Mouse (Mus musculus) heart, postnatal 0 days (tissue): ENCODE results near the gene Alk. TPM values are rescaled to one million over a fixed set of nuclear protein-coding genes. Genes with fewer than 3 reads are reported as not detected.

ENCODE experiments used
- ATAC-seq: fragments of 200-750 bp; cut with Nextera tagmentation; 2 replicates; pipeline ENCODE4 v1.8.0; 2017; ENCODE audit warnings: low read depth, moderate number of reproducible peaks, moderate library complexity; ENCODE audit not compliant: insufficient read depth
- DNase-seq: peaks from one replicate; pipeline ENCODE4 v3.0.0-alpha.2; 2016; ENCODE audit warnings: low spot score
- H3K27ac ChIP-seq: fragments of 300-500 bp; sonication (generic); 2 replicates; pipeline ENCODE4 v1.5.1; 2014; ENCODE audit warnings: low read depth, mild to moderate bottlenecking
- H3K27me3 ChIP-seq: fragments of 300-500 bp; sonication (generic); 2 replicates; pipeline ENCODE4 v1.6.1; 2014; ENCODE audit warnings: low read length, mixed read lengths; ENCODE audit not compliant: control insufficient read depth, insufficient read depth
- H3K36me3 ChIP-seq: fragments of 300-500 bp; sonication (generic); replicated peaks from 2 replicates; pipeline ENCODE4 v1.6.1; 2014; ENCODE audit warnings: low read length, mixed read lengths; ENCODE audit not compliant: control insufficient read depth, insufficient read depth
- H3K4me1 ChIP-seq: fragments of 300-500 bp; sonication (generic); 2 replicates; pipeline ENCODE4 v1.6.1; 2014; ENCODE audit warnings: antibody characterized with exemption; ENCODE audit not compliant: control insufficient read depth, insufficient read depth
- H3K4me2 ChIP-seq: fragments of 300-500 bp; sonication (generic); 2 replicates; pipeline ENCODE4 v1.6.1; 2014; ENCODE audit warnings: low read depth, mild to moderate bottlenecking, low read length, moderate library complexity
- H3K4me3 ChIP-seq: fragments of 300-500 bp; sonication (generic); 2 replicates; pipeline ENCODE4 v1.5.1; 2014; ENCODE audit warnings: low read depth, low read length
- H3K9ac ChIP-seq: fragments of 300-500 bp; sonication (generic); replicated peaks from 2 replicates; pipeline ENCODE4 v1.6.1; 2014; ENCODE audit warnings: low read depth, low read length, mixed read lengths
- H3K9me3 ChIP-seq: fragments of 300-500 bp; sonication (generic); replicated peaks from 2 replicates; pipeline ENCODE4 v1.6.1; 2016; ENCODE audit warnings: low read length; ENCODE audit not compliant: control insufficient read depth
- CTCF ChIP-seq: IDR thresholded peaks from 2 replicates; pipeline ENCODE4 v1.5.1; 2016; ENCODE audit warnings: antibody characterized with exemption, control low read depth, low read depth
- EP300 ChIP-seq: IDR thresholded peaks from 2 replicates; pipeline ENCODE4 v1.6.1; 2016; ENCODE audit warnings: antibody characterized with exemption, low read depth
- WGBS: fragments of 180-500 bp; shearing (Covaris S2); extraction: QIAGEN DNeasy Blood & Tissue Kit; methylation state at CpG from one replicate; pipeline ENCODE4 v1.1.7; 2014; 5-methylcytosine and 5-hydroxymethylcytosine counted together
- polyA plus RNA-seq: library from polyadenylated mRNA; unstranded; fragments of >200 nt; fragmentation: Nextera tagmentation; extraction: Ambion mirVana; gene quantifications from 2 replicates; pipeline ENCODE4 v1.2.1, GENCODE M21; 2015
- total RNA-seq: library from RNA; depleted of rRNA; stranded (reverse); fragments of >200 nt; gene quantifications from 2 replicates; pipeline ENCODE4 v1.2.3, GENCODE M21; 2014; ENCODE audit warnings: low replicate concordance

Alk gene
- total and polyA plus RNA-seq, 2 experiments from 2014 or later = 0.04 TPM; not detected in 1

DNA sequence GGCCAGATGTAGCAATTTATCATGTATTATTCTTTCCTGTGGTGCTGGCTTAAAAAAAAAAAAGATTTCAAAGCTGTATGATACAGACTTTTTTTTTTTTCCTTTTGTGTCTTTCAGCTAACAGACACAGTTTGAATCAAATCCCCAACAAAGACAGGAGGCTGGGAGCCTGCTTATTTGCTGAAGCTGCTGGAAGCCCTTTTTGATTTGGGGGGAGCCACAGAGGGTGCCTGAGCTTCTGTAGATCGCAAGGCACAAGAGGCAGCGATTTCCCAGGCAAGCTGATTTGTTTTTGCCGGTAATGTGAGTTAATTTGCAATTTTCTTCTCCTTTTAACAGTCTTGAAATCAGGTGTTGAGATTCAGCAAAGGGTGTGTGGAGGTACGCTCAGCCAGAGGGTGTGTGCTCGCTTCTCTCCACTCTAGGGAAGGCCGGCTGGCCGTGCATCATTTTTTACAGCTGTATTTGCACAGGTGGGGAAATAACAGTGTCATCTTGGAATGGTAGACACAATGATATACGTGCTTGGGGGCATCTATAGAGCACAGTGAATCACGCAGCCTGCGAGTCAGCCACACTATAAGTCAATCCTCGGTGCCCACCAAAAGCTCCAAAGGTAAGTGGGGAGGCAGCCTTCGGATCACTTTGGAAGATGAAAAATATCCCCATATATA is 489.0 kb downstream of the Alk start:
- DNase-seq (no peak), ATAC-seq (no peak)
- Histone ChIP-seq H3K4me2 (no peak overlapping the region), H3K9me3 (no peaks in the 10 kb centered on the region), H3K27ac (no peak overlapping the region), H3K27me3 (no peaks in the 10 kb centered on the region), H3K36me3 (no peaks in the 10 kb centered on the region), H3K4me3 (no peak overlapping the region), H3K4me1 (no peaks in the 10 kb centered on the region), H3K9ac (no peak overlapping the region)
- WGBS = 59% methylated on average over 12 of the region's 12 CpGs
- TF ChIP-seq CTCF (no peak), EP300 (no peak)

DNA sequence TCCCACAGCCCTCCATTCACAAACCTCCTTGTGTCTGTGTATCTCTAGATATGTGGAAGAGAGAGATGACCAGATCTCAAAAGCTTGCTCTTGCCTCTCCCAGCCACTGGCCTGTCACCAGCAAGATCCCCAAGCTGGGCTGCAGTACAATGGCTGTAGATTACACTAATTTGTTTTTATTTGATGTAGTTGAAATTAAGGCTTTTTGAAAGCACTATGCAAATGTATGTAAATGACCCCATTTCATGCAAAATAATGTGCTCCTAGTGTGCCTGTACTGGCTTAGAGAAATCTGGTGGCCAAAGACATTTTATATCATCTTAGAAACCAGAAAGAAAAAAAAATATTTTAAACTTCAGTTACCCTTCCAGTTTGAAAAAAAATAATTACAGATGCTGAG is 492.4 kb downstream of the Alk start:
- H3K4me3 ChIP-seq = no peak overlapping the region
- H3K4me1 ChIP-seq = no peaks in the 10 kb centered on the region
- ATAC-seq (no peak), DNase-seq (no peak)
- no peak overlapping the region for H3K4me2 ChIP-seq
- H3K36me3 ChIP-seq = no peaks in the 10 kb centered on the region
- no peak for TF ChIP-seq EP300
- no peak for TF ChIP-seq CTCF
- H3K9ac ChIP-seq = no peak overlapping the region
- H3K27ac ChIP-seq = no peak overlapping the region
- H3K27me3 ChIP-seq = no peaks in the 10 kb centered on the region
- H3K9me3 ChIP-seq = no peaks in the 10 kb centered on the region

DNA sequence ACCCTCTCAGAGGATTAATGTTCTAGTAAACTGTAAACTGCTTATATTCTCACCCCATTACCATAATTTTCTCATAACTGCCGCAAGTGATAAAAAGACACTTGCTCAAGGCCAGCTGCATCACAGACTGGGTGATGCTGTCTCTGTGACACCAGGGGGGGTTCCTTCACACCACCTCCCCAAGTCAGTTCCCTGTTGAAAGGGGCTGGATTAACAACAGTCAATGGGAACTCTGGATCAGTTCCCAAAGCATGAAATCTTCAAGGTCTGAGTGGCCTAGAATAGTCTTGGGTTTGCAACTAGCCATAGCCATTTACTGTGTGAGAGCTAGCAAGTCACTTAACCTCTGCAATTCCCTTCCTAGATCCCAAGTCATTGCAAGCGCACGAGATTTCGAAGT is 492.9 kb downstream of the Alk start:
- H3K9me3 ChIP-seq = no peaks in the 10 kb centered on the region
- no peaks in the 10 kb centered on the region for H3K36me3 ChIP-seq
- no peak overlapping the region for H3K4me2 ChIP-seq
- no peak overlapping the region for H3K9ac ChIP-seq
- no peaks in the 10 kb centered on the region for H3K27me3 ChIP-seq
- DNase-seq = no peak
- WGBS = 84% methylated on average over 4 of the region's 4 CpGs
- H3K27ac ChIP-seq = no peak overlapping the region
- no peak overlapping the region for H3K4me3 ChIP-seq
- H3K4me1 ChIP-seq = no peaks in the 10 kb centered on the region
- TF ChIP-seq EP300 (no peak), CTCF (no peak)
- ATAC-seq = no peak

DNA sequence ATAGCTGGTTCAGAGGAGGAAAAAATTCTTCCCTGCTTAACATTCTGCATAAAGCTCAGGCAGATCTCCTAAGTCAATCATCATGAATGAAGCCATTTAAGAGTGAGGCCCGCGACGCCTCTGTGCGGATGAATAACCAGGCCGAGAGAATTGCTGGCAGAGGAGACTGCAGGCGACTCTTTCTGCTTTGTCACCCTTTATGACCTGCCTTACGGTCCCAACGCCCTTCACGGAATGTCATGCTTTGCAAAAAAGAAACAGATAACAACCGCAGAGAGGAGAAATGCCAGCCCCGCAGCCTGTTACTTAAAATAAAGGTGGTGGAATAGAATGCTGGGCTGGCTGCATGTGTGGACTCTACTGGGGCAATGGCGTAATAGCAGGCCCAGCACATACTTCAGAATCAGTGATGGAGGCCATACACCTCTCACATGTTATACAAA is 517.1 kb downstream of the Alk start:
- ATAC-seq = peak; percentile 60
- Histone ChIP-seq H3K9me3 (no peaks in the 10 kb centered on the region), H3K4me3 (no peak overlapping the region), H3K36me3 (no peaks in the 10 kb centered on the region), H3K9ac (no peak overlapping the region), H3K27me3 (no peaks in the 10 kb centered on the region), H3K4me2 (peak overlapping the region; percentile 30; the same call in 1 of the 2 replicates), H3K27ac (no peak overlapping the region; the same call in 1 of the 2 replicates), H3K4me1 (no peaks in the 10 kb centered on the region)
- WGBS = 33% methylated on average over 12 of the region's 12 CpGs
- TF ChIP-seq CTCF (0 out of 2 replicates have a peak, but pooled peaks have one; percentile 8), EP300 (no peak)
- DNase-seq = peak; percentile 12

DNA sequence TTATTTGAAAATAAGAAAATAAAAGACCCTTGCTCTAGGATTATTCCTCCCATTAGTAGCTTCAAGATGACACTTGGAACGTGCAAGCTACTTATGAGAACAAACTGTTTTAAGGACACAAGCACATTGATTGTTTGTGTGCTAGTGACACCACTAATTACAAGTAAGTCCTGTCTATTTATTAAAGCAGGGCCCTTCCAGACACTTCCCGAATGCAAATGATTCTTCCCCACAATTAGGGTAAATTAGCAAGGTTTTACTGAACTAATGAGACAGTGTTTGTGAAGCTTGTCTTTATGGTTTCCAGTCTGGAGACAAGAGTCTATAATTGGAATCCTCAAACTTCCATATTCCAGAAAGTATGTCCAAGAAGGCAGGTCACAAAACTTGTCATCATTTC is 523.0 kb downstream of the Alk start:
- no peak overlapping the region for H3K4me2 ChIP-seq
- H3K27ac ChIP-seq = no peak overlapping the region
- H3K27me3 ChIP-seq = no peaks in the 10 kb centered on the region
- no peak for ATAC-seq
- no peaks in the 10 kb centered on the region for H3K4me1 ChIP-seq
- no peak for DNase-seq
- no peaks in the 10 kb centered on the region for H3K36me3 ChIP-seq
- WGBS = 85% methylated on average over 2 of the region's 2 CpGs
- no peak for TF ChIP-seq CTCF
- no peak for TF ChIP-seq EP300
- H3K9me3 ChIP-seq = no peaks in the 10 kb centered on the region
- no peak overlapping the region for H3K9ac ChIP-seq
- no peak overlapping the region for H3K4me3 ChIP-seq
